Mouse (Mus musculus): ENCODE results near the gene F2rl2.

DNA sequence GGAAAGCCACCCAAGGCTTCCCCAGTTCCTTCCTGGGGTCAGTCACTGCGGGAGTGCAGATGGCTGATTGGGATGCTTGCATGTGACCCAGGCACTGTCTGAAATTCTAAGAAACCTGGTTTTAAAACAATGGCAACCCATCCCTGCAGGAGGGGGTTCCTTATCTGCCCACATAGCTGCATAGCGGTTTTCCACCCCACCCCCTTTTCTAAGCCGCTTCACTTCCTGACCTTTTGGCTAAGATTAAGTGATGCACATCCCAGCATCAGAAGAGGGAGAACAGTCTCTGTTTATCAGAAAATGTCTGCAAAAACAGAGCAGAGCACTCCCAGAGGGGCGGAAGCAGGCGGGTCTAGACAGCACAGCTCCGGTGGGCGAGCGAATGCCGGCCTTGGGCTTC lies 39.5 kb upstream of the F2rl2 start:
- TF ChIP-seq GATA1 (IDR thresholded peaks at IDR 0.05; ENCODE audit: borderline replicate concordance, low read length): peak; percentile 83; the same call in 2 of the 3 replicates
- peak; percentile 51; the same call in 1 of the 2 replicates for TF ChIP-seq FLI1 (IDR thresholded peaks at IDR 0.05; ENCODE audit: low read length)
